Comparison of ENCODE assay signal across 7 mouse cellular contexts in genomic region chr1:167369905-167370304, GRCm38 (mm10). TPM values are rescaled to one million over a fixed set of nuclear protein-coding genes. Genes with fewer than 3 reads are reported as not detected.
A peak's percentile ranks its signal among the peaks of the same experiment; 100 is the strongest.
DNase-seq lines count a peak whose midpoint lies in the region; ATAC-seq and TF ChIP-seq lines count a peak whose summit lies in the region.

No protein-coding gene starts in this region.

- no peak for TF ChIP-seq POLR2A in small intestine, adult 2 months (IDR thresholded peaks at IDR 0.05; ENCODE audit: low read depth, low read length)

- H3K27ac ChIP-seq in small intestine, adult 2 months (ENCODE audit: insufficient read depth, low read depth, low read length), result no peak overlapping the region

- no peaks in the 10 kb centered on the region for H3K27me3 ChIP-seq in small intestine, adult 2 months (ENCODE audit: control insufficient read depth, insufficient read depth, low read length)

- peak; percentile 99 for TF ChIP-seq CTCF in small intestine, adult 2 months (IDR thresholded peaks at IDR 0.05; ENCODE audit: extremely low read depth, insufficient read length, insufficient replicate concordance, low read depth, low read length)

- H3K4me3 ChIP-seq in small intestine, adult 2 months (ENCODE audit: low read depth, low read length), result no peak overlapping the region

- H3K36me3 ChIP-seq in small intestine, adult 2 months (ENCODE audit: control insufficient read depth, insufficient read depth, low read length), result peaks cover 68% of the 10 kb centered on the region

- WGBS in small intestine, adult 2 months, result 8% methylated on average over 7 of the region's 7 CpGs

- peak; percentile 78 for DNase-seq in WW6 (ENCODE audit: low read depth, low spot score)
- peak; percentile 86 to 93 for DNase-seq in cerebellum, postnatal 14 days
- DNase-seq in frontal cortex, postnatal 36 days (ENCODE audit: low spot score in 2 of 2), result peak; percentile 84 to 93
- DNase-seq in induced T-regulatory cell, adult 2 months (ENCODE audit: low read depth), result peak; percentile 95
- peak; percentile 72 to 77 for DNase-seq in left cerebral cortex, adult 8-10 months (ENCODE audit: low spot score in 2 of 2)

- ATAC-seq in megakaryocyte-erythroid progenitor cell, adult 5-6 weeks (replicated peaks; ENCODE audit: low FRiP score, low TSS enrichment, poor library complexity, severe bottlenecking), result peak; percentile 71

- H3K4me1 ChIP-seq in small intestine, adult 2 months (ENCODE audit: control insufficient read depth, insufficient read depth, insufficient read length, low read length), result peaks cover 13% of the 10 kb centered on the region; the same call in 1 of the 2 replicates

RNA-seq across cellular contexts. Expression of gene Aldh9a1, which starts 20.1 kb away (rescaled TPM):
- total RNA-seq in left cerebral cortex, adult 8-10 months (2022), result 10 to 100 TPM; 21.9 to 26.4 (median 22.7) TPM
- total RNA-seq in megakaryocyte-erythroid progenitor cell, adult 5-6 weeks (2014; fragmentation: Nextera tagmentation), result 43.2 and 49.4 TPM in 2 replicates
- 29.1 and 42.8 TPM in 2 replicates for total RNA-seq in megakaryocyte-erythroid progenitor cell, adult 5-6 weeks (2017)
- 33.8 and 112 TPM in 2 replicates for polyA plus RNA-seq in small intestine, adult 2 months (2012; rRNA removed)

RNA-seq across cellular contexts. Expression of gene Mgst3, which starts 23.7 kb away (rescaled TPM):
- 100 to 1,000 TPM in 1 of 4 experiments, 10 to 100 TPM in 3; 93.7 to 109 (median 95.2) TPM for total RNA-seq in left cerebral cortex, adult 8-10 months (2022)
- 36.8 and 53.5 TPM in 2 replicates for total RNA-seq in megakaryocyte-erythroid progenitor cell, adult 5-6 weeks (2014; fragmentation: Nextera tagmentation)
- total RNA-seq in megakaryocyte-erythroid progenitor cell, adult 5-6 weeks (2017), result 17.8 and 43.6 TPM in 2 replicates
- 1,045 and 1,081 TPM in 2 replicates for polyA plus RNA-seq in small intestine, adult 2 months (2012; rRNA removed)
